Mouse (Mus musculus) spleen, adult 2 months (tissue): ENCODE measurements around the gene Parn.

Experiments used
- CTCF ChIP-seq: fragments of 200-500 bp; IDR thresholded peaks from 2 replicates; pipeline ENCODE4 v1.5.1; 2011; ENCODE audit warnings: mild to moderate bottlenecking, inconsistent platforms; ENCODE audit not compliant: insufficient read depth, insufficient read length, insufficient replicate concordance; ENCODE audit errors: extremely low read depth
- POLR2A ChIP-seq: fragments of 200-500 bp; IDR thresholded peaks from 2 replicates; pipeline ENCODE4 v1.6.1; 2011; ENCODE audit warnings: low read depth, low read length, inconsistent platforms

GRCm38 (mm10) chr16:13538213-13538932, 129.6 kb downstream of the Parn start:
- TF ChIP-seq POLR2A (no peak), CTCF (no peak)
